Mouse (Mus musculus) ES-CJ7 (cell line): ENCODE data around the gene Ror2.

Experiments used
- DNase-seq: peaks from one replicate; pipeline ENCODE4 v3.0.0; 2011; ENCODE audit warnings: low read depth, low spot score

Gene Ror2

DNA sequence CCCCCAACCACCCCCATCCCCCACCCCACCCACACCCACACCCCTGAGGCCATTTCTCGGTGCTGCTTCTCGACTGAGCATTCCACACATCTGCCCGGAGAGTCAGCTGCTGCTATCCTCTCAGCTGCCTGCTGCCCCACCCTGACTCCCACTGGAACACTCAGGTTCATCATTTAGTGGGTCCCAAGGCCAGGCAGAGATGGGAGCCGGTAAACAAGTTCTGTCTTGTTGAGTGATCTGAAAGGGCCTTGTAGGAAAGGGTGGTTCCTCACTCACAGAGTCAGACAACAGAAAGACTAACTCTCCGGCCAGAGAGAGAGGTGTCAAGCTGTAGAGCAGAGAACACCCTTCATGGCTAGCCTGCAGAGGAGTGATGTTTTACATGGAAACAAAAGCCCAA, 155.9 kb downstream of the Ror2 start:
- DNase-seq: peak; percentile 74

DNA sequence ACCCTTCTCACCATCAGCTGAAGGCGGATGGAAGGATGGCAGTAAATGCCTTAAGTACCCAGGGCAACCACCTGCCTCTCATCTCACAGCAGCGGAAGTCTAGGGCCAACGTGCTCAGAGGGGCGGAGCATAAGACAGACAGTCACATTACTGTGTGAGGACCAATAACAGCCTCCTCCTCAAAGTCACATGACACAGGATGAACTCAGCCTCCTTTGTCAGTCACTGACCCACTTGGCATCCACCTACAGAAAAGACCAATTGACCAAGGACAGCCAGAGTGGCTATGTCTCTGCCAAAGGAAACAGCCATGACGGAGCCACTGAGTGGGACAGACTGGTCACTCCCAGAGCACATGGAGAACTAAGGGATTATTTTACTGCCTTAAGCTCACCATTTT, 160.3 kb downstream of the Ror2 start:
- peak; percentile 66 for DNase-seq

DNA sequence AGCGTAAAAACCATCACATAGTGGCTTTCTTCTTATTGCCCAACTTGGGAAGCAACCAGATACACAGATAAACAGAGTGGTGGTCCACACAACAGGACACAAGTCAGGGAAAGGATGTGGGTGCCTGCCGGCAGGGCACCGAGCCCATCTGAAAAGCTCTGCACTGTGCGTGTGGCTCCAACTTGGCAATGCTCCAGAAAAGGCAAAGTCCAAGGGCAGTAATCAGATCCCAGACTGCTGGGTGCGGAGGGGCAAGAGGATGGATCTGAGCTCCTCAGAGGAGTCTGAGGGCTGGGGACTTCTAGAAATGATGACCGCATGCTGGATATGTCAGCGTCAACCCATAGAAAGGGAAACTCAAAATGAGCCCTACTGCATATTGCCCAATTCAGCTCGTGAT, 163.8 kb downstream of the Ror2 start:
- DNase-seq: no peak

DNA sequence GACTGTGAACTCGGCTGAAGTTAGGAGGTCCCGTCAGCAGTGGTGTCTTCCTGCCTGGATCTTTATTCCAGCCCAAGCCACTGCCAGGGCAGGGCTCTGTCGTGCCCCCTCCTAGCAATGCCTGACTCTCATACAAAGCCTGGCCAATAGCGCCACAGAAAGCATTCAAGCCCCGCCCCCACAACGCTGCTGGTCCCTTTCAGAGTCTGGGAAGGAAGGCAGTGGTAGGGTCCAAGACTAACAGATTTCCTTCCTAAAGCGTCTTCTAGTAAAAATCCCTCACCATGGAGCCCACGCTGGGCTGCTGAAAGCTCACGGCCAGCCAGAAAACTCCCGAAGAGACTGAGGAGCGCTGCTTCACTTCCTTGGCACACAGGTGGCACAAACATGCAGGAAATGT, 165.0 kb downstream of the Ror2 start:
- DNase-seq: peak; percentile 63

DNA sequence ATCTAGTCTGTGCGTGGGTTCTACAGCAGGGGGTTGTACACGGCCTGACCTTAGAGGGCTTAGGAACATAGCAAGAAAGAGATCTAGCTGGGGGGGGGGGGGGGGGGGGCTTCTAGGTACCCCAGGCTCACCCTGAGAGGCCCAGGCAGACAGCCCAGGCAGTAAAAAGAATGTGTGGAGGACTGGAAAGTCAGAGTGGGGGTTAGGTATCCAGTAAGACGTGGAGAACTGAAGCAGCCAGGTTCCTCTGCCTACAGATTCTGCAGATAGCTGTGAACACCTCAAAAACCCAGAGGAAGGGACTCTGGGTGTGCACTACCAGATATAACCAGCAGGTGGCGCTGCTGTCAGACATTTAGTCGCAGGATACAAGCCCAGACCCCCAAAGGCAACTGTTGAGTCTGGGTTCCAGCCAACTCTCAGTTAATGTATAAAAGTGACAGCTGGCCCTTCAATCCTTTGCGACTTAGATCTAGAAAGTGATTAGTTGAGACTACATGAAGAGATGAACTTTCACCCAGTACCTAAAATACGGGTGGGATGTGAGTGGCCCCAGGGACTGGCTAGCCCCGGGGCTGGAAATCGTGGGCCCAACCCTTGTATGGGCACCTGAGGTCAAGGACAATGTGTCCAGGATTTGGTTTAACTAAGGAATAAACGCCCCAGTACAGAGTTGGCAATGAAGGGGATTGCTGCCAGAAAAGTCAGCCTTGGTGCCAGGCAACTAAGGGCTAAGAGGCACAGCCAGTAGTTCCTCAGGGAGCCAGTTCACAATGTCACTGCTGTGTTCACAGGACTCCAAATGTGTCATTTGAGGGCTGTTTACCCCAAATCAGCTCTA, 166.1 kb downstream of the Ror2 start:
- peak; percentile 89 for DNase-seq

DNA sequence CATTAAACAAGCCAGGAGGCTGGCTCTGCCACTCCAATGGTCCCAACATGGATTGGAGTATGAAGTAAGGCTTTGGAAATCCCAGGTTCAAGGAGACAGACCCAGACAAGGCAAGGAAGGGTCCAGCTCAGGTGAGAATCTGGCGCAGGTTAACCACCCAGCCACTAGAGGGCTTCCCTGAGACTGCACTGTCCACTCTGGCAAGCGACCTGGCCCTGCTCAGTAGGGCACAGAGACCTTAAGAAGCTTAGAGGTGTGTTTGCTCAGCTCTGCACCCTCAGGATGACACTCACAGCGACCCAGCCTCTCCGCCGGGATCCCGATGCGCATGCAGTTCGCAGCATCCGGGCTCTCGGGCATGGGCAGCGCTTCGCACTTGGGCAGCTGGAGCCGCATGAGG, 167.5 kb downstream of the Ror2 start:
- peak; percentile 44 for DNase-seq

DNA sequence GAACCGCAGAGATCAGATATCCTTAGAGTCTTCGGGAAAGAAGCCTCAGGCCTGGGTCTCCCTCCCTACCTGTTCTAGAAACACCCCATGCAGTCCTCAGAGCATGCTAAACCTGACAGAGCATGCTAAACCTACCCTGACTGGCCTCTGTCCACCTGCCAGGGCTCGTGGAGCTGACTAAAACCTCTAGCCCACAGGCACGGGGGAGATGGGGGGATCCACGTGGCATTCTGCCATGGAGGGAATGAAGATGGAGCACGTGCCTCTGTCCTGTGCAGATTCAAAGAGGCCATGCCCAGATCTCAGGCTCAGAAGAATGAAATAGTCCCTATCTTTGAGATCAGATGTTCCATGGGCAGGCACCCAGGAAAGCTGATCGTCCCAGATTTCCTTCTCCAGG, 168.0 kb downstream of the Ror2 start:
- no peak for DNase-seq

DNA sequence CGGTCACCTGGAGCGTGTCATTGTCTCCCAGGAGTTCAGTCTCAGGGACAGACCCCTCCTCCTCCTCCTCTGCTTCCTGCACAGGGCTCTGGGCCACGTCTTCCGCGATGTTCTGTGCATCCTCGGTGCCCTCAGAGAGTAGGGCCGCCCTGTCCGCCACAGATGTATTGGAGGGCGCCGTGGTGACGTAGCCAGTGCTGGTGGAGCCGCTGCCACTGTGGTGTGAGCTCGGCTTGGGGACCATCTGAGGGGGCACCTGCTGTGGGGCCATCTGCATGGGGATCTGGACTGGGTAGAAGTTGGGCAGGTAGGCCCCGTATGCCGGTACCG, 175.7 kb downstream of the Ror2 start:
- DNase-seq: no peak

DNA sequence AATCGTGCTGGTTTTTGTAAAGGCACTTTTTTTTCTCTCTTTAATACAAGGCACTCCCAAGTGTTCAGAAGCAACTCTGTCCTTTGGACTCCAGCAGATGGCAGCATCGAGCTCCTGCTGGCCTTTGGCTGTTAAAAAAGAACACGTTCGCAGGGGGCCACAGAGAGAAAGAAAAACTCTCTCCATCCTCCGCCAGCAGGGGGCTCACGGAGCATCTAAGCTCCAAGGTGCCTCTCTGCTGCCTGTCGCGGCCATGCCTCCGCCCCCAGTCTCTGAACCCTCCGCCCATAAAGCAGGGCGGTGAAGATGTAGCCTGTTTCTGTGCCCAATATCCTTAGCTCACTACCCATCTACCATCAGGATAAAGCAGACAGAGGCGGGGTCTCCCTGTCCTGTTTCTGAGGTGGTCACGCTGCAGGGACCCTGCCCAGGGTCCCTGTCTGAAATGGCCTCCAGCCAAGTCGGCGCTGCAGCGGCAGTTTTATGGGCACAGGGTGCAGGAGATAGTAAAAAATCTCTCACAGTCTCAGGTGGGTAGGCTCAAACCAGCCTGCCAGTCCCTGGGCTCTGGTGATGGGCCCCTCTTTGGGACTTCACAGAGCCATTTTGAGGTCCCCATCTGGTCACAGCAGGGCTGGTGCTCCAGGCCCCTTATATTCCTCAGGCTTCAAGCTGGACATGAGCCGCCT, 176.2 kb downstream of the Ror2 start:
- DNase-seq: peak; percentile 98

DNA sequence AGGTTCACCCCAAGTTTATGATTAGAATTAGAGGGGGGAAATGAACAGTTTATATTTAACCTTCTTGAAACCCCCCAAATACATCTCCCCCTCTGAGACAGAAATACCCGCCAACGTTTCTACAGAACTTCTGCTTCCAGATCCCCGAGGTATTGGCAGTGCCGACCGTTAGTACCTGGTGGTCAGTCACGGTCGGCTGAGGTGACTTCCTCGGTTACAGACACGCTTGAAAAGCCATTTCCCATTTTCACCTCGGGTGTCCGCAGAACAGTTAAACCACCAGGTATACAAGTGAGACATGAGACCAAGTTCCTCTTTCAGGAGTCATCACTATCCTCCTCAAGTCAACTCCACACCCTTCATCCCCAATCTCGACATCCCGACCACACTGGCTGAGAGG, 179.2 kb downstream of the Ror2 start:
- DNase-seq: no peak

DNA sequence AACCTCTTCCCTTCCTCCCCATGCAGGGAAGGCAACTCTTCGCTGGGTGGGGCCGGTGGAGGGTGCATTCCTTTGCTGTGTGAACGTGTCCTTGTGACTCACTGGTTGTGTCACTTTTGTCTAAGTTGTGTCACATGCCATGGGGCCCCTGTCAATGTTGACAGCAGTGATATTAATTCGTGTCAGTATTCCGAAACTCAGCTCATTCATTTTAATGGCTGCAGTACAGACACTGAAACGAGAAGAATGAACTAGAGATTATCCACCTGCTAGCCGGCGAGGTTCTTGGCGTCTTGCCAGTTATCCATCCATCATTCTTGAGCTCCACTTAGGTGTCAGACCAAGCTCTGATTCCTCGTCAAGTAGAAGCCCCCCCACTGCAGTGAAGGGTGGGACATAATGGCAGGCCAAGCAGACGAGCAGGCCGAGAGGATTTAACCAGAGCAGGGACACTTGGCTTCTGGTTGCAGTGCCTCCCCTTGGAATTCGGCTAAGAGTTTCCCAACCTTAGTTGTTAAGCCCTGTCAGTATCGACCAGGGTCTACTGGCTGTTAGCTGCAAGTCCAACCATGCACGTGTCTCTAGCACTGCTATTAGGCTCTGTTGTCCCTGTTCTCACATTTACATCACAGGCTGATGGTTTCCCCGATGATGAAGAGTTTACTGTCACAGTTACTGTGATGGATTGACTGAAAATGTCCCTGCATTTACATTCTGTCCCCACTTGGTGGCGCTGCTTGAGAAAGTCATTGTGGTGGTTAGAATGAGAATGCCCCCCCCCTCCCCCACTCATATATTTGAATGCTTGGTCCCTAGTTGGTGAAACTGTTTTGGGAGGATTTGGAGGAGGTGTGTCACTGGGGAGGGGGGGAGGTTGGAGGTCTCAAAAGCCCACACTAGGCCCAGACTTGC, 185.9 kb downstream of the Ror2 start:
- DNase-seq: no peak

DNA sequence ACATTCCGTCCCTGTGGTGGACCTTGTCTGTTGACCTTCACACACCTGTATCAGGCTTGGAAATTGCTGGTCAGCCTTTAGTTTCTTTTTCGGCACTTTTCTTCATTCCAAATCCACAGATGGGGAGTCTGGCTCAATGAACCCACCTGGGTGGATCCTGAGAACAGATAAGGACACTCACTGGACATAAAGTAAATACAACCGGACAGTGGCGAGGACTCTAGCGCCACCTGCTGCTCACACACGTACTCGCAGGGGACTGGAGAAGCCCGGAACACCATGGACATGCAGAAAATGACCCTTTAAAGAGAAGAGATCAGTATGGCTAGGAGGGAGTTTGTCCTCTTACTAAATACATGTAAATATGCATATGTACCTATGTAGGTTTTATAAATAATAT, 189.3 kb downstream of the Ror2 start:
- DNase-seq: peak; percentile 54

DNA sequence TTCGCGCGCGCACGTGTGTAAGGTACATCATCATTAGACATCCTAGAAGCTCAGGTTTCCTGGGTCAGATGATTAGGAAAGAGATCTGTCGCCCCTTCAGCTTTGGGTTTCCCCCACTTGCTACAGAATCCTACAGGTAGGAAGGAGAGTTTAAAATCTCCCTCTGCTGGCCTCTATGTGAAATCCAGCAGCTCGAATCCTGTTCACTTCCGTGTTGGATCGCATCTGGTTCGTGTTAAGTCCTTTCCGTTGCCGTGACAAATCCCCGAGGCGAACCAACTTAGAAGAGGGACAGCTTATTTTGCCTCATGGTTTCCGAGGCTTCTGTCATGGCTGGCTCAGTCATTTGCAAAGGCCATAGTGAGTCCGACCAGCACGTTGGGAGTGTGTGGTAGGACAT, 190.7 kb downstream of the Ror2 start:
- DNase-seq: peak; percentile 57

DNA sequence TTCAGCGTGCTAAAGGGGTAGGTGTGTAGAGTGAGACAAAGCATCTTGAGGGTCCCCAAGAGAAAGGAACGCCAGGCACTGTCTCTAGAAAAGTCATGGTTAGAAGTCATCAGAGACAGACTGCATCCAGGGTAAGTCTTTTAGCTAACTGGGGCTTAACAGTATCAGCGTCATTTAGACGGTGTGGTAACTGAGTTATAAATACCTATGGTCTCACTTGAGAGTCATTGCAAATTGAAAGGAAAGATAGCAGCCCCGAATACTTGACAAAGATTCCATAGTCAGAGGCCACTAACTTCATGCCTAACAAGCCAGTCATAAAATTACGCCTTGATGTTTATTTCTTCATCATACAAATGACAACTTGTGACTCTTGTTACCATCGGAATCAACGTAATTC, 191.3 kb downstream of the Ror2 start:
- no peak for DNase-seq

DNA sequence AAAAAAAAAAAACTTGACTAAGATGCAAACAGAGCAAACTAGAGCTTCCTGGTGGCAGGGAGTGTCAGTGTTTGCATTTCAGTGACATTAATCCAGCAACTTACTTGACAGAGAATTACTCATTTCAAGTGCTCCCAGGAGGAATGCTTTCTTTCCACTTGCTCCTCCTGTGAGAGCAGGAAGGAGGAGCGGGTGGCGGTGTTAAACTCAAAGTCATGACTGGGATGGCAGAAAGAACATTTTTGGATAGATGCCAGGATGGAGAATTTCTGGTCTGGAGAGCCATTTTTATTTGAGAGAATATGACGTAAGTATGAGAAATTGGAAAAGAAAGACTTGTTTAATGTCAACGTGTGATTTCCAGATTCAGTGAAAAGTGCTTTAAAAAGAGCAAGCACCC, 192.5 kb downstream of the Ror2 start:
- no peak for DNase-seq

DNA sequence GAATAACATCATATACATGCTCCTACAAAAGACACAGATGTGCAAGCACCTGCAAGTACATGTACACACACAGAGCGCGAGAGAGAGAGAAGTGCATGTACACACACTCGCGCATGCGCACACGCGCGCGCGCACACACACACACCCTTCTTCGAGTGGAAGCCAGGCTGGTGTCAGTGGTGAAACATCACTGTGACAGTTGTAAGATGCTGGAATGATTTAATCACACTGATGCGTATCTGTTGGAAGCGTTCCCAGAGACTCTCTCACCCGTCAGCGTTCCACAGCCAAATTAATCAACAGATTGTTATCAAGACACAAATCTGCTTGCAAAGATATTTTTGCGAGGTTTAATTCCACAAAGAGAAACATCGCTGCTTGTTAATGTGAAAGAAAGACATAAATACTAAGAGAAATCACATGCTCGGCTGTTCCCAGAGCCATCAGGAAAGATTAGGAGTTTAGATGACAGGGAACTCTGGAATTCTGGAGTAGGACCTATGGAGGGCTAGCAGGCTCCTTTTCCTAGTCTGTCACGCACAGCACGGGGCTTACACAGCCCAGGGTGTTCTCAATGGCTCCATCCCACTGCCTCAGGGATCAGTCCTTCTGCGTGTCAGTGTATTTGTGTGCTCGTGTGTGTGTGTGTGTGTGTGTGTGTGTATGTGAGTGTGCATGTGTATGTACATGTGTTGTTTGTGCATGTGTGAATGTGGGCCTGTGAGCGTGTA, 199.2 kb downstream of the Ror2 start:
- DNase-seq: no peak

DNA sequence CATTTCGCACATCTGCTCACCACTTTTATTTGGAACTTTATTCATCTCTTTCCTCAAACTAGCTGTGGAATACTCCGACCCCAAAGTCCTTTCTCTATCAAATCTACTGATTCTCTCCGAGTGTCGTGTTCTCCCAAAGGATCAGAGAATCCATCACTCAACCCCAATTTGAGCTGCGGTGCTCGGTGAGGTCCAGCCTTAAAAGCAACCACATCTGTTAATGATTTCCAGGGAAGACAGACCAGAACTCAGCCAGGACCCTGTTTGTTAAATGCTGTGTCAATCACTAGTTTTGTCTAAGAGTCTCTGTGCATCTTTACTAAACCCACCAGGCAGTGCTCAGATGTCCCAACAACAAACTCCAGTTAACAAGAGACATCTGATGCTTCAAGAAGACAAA, 204.1 kb downstream of the Ror2 start:
- no peak for DNase-seq

DNA sequence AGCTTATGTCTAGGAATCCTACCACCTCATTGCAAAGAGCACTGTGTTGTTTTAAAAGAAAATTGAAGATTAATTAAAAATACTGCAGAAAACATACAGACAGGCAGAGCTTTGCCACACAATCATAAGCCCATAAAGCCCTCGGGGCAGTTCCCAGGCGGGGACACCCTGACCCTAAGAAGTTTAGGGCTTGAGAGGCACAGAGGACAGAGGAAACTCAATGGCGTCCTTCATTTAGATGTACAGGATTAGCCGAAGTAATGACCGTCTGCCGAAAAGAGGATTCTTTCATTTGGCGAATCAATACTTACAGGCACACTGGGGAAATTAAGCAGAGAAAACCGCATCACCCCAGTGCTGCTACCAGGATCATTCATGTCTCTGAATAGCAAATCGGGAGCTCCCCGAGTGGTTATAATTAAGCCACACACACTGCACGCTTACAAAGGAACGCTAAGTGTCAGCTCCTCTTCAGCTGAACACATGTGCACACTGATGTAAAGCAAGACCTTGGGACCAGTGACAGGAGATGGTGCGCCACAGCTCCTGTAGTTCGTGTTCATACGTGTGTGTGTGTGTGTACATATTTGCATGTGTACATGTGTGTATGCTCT, 208.1 kb downstream of the Ror2 start:
- no peak for DNase-seq

DNA sequence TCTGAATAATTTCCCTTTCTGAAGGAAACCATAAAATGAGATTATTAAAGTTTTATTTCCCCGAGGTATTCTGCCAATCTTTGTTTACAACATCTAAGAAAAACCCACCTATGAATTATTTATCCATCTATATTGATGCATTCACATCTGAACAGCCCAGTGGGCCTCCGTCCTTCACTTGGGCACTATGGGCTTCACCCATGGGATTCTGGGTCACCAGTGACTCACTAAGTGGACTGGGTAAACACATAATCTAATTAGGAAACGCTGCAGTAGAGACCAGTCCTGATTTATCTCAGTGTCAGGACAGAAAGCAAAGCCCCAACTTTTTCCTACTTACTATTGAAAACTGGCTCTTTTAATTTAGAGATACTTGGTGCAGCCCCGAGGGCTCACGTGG, 210.9 kb downstream of the Ror2 start:
- no peak for DNase-seq

DNA sequence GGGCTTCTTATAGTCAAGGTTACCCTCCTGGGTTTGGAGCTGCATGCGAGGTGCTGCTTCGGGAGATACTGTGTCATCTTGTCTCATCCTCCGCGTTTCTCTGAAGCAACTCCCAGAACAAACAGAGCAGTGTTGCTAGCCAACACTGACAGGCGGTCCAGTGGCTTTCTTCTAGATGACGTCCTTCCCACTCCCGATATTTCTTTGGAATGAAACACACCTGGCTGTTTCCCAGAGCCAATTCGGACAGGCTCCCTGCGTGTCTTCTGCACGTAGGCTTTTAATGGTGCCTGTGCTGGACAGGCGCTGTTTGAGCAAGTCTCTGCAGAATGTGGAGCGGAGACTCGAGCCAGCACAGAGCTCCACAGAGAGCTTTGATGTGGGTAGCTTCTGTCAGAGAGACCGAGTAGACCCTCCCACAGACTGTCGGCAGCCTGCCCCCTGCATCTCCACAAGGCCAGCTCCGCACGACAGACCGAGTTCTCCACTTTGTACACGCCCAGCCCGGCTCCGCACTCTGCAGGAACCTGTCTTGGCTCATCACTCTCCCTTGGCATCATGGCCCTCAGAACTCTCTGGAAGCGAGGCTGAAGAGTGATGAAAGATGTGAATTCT, 216.7 kb downstream of the Ror2 start:
- no peak for DNase-seq

DNA sequence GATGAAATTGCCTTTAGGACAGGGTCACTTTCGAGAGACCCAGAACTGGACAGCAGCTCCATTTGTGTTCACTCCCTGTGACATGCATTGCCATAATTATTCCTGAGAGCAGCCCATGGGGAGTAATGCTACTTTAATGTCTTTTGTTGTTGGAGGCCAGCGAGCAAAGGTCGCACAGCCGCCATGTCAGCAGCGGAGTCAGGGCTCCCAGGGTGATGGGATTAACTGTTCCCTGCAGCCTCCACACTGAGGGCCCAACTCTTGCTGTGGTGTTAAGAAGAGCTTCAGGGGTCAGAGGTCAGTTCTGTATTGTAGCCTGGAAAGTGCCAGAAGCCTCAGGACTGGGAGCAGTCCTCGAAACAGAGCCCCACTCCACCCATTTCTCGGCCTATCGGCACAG, 217.5 kb downstream of the Ror2 start:
- DNase-seq: no peak
